Mouse (Mus musculus) liver, postnatal 0 days (tissue): ENCODE data around the gene Rnf24.

Source experiments
- CTCF ChIP-seq: sonication (generic); IDR thresholded peaks from 2 replicates; pipeline ENCODE4 v1.5.1; 2016; ENCODE audit warnings: antibody characterized with exemption, low read depth
- EP300 ChIP-seq: IDR thresholded peaks from 2 replicates; pipeline ENCODE4 v1.6.1; 2016; ENCODE audit warnings: antibody characterized with exemption, low read depth, mild to moderate bottlenecking

DNA sequence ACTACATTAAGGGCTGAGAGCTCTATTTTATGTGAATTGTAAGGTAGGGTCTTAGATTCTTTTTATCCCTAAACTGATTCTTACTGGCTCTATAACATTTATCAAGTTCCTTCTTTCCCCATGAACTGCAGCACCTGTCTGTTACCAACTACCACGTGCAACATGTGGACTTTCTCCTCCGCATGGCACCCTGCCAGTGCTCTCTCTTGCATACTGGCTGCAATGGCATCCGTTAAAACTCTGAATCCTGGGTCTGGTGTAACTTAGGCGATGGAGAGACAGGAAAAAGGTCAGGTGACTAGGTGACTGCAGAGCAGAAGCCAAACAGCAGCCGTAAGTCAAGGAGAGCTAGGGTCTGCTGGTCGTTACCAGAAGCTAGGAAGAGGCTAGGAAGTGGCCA lies 43.4 kb downstream of the Rnf24 start:
- TF ChIP-seq CTCF (no peak), EP300 (no peak)
